Mouse (Mus musculus) c-Kit-positive CD71-positive TER-119-positive erythroid progenitor cells, embryonic 14.5 days (primary cell): Measurements from ENCODE around the gene Tmf1.
A peak's percentile ranks its signal among the peaks of the same experiment; 100 is the strongest.

ENCODE experiments used
- DNase-seq: peaks from one replicate; pipeline ENCODE4 v3.0.0-alpha.2; 2013; ENCODE audit warnings: low spot score

The Tmf1 gene

DNA sequence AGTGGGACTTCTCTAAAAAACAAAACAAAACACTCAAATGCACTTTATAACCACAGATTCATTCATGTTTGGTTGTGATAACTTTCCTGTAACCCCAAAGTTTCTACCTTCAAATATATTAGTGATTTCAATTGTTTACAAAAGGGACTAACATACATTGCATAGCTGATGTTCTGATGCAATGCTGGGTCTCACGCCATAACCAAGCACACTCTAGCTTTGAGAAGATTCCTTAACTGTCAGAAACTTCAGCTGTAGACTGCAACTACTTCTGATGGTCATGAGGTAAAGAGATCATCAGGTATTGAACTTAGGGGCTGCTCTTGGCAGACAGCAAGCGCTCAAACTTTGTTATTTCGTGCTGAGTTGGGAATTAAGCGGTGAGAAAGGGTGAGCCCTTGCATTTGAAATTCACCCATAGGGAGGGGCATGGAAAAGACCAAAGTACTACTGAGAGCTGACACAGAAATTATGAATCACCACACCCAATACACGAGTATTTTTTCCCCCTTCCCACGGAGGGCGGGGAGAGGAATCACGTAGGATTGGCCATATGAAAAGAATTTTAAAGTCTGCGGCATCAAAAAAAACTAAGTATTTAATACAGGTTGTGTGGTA is 25.4 kb upstream of the Tmf1 start:
- DNase-seq = peak; percentile 49

DNA sequence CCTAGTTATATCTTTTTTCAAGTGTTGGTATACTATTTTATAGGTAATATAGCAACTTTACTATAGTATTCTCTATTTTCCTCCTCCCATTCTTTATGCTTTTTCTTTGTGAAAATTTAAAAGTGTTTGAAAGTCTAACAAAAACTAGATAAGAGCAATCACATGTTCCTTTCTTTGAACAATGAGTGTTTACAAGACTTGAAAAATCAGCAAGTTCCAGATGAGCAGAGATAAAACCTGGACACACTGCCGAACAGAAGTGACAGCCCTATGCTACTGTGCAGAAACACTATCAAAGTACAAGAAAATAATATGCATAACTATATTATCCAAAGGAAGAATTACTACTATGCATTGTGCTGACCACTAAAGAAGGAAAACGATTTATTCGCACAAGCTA is 23.6 kb upstream of the Tmf1 start:
- DNase-seq = no peak

DNA sequence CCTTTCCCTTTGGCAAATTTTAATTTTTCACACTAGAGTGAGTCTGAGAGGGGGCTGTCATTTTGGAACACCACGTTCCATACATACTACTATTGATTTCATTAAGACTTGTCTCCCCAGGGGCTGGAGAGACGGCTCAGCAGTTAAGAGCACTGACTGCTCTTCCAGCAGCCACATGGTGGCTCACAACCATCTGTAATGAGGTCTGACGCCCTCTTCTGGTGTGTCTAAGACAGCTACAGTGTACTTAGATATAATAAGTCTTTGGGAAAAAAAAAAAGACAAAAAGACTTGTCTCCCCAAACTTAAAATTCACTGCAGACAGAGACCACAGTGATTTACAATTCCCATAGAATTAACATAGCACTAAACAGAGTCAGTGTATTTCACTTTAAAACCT is 21.5 kb upstream of the Tmf1 start:
- no peak for DNase-seq

DNA sequence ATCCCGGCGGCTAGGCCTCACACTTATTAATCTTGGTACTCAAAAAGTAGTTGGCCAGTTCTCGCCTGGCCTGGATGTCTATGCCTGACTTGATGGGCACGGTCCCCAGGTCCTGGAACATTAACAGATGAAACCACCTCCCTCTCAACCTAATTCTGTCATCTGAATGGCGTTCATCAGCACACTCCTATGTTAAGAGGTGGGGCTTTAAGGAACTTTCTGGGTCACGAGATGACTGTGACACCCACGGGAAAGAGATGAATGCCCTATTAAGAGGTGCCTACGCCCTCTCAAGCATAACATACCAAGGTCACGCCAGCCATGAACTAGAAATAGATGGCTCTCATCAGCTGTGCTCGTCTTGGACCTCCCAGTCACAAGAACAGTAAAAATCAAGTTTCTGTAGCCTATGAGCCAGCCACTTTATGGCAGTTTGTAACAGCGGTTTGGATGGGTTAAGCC is 476 bp upstream of the Tmf1 start:
- DNase-seq = peak; percentile 62

DNA sequence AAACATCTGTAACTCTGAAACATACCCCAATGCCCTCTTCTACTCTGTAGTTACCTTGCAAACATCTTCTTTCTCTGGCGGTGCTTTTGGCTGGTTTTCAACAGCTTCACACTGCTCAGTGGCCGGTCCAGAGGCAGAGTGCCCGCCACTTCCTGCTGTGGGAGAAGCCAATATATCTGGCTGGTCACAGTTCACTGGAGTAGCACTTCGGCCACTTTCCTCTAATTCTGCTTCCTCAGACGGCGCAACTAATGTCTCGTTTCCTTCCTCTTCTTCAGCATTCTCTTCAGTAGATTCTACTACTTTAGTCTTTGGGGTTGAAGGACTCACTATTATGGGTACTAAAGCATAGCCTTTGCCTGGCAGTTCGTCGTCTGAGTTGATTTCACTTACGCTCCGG is 3.2 kb downstream of the Tmf1 start:
- DNase-seq = no peak

DNA sequence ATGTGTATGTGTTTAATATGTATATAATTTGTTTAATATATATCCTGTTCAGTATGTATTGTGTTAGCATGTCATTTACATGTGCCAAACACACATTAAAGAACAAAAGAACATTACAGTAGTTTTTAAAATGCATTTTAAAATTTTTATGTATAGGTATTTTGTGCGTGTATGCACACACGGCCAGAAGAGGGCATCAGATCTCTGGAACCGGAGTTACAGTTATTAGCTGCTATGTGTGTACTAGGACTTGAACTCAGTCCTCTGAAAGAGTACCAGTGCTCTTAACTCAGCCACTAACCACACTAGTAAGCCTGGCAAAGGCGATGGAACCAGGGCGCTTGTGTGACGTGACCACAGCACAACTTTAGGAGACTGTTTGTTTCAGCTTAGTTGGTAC is 28.8 kb downstream of the Tmf1 start:
- peak; percentile 15 for DNase-seq

DNA sequence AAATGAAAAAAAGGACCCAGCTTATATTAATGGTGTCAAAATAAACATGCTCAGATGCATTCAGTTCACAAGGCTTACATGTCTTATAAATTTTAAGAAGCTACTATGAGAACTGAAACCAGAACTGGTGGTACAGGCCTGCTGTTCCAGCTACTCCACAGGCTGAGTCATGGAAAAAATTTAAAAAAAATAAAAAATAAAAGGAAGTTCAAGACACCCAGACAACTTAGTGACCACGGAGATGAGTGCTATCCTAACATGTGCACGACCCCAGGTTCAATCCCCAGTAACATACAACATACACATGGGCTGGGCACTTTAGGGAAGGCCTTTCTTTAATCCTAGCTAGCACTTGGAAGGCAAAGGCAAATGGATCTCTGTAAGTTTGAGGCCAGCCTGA is 29.2 kb downstream of the Tmf1 start:
- no peak for DNase-seq

DNA sequence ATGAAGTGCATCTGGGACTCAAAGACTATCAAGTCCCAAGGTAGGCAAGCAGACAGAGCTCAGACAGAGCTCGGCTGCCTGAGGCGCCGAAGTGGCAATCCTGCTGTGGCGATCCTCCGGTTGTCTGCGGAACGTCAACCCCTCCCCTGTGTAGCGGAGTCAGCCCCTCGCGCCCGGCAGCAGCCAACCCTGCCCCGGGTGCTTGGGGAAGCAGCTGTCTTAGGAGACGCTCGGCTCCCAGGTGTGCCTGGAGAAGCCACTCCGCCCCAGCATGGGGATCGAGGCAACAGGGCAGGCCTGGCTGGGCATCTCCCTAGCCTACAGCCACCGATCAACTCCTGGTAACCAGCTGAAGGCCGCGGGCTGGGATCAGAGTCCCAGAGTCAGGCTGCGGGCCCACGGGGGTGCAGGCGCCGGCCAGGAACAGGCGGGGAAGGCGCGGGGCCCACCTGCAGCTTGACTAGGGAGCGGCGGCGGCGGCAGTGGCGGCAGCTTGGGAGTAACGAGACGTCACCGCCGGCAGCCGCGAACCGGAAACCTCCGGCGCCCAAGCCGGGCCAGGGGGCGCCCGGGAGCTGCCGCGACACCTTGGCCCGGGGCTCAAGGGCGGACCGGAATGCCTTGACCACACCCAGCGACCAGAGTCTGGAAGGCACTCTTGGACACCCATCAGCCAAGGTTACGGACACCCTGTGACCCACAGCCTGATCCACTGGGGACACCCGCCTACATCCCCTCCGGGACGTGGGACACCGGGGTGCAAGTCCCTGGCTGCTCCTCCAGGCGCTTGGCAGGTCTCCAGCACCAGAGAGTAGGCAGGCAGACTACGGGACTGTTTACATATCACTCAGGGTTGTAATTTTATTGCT is 30.3 kb downstream of the Tmf1 start, which contains the start of gene Eogt:
Gene Eogt, minus strand, starts transcription at position 800 of the 869 bp plus-strand sequence.
- peak; percentile 67 for DNase-seq

DNA sequence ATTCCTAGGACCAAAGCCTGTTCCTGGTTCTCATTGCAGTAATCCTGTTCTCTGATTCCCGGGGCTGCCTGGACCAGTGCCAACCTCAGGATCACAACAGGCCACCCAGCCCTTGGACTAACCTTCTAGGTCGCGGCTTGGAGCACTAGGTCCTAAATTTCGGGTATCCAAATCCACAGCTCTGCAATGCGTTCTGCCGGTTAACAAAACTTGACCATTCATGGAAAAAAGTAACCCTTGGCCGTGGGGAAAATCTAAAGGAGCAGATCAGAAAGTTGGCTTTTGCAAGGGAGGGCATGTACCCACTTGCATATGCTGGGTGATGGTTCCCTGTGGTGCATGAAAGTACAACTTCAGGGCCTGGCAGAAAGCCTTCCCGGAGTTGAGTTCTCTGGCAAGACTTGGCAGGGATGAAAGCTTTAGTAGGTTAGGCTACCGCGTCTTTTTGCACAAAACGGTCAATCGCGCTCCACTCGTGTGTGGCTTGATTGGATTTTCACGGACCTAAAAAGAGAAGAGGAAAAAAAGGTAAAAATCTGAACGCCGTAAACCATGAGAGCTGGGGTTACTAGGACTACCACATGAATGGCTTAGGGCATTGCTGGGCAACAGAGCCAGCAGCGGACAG is 31.1 kb downstream of the Tmf1 start:
- DNase-seq = peak; percentile 10

DNA sequence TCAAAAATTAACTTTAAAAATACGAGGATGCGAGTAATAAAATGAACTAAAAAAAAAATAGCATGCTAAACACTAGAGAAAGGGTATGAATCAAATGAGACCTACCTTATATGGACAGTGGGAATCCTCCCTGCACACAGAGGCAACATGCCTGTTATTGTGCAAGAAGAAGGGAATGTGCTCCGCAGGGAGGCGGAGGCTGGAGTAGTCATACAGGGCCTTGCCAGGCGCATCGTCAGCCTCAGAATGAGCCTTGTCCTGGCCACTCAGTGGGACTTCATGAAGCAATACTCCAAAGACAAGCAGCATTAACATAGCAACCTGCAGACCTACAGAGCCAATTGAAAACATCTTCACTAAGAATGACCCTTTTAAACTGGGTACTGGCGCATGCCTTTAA is 33.8 kb downstream of the Tmf1 start:
- DNase-seq = no peak

DNA sequence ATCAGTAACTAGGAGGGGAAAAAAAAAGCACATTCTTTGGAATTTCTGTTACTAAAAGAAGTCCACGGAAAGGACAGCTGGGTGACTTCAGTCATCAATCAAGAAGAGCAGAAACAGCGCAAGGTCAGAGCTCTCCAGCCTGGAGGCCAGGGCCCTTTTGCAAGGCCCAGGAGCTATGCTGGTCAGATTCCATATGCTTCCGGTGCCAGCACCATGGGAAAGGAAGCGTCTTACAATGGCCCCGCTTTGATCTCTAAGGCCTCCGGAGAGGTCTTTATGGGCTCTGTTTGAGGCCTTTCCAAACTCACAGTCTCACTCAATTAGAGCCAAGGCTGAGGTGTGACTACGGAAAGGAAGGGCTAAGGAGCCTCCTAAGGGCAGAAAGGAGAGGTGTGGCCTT is 34.6 kb downstream of the Tmf1 start:
- no peak for DNase-seq

DNA sequence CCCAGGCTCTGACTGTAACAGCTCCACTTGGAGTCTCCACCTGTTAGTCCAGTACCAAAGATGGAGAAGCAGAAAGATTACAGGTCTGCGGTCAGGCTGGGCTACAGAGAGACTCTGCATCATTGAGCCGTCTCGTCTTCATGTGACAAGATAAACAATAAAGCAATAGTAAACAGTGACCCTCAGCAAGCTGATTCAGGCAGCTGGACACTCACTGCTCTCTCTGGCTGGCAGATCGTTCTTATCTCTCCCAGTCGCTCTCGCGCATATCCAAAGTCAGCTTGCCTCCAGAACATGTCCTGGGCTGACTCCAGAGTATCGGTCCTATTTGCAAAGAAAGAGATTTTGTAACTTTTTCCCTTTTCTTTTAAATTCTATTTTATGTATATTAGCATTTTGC is 36.3 kb downstream of the Tmf1 start:
- no peak for DNase-seq

DNA sequence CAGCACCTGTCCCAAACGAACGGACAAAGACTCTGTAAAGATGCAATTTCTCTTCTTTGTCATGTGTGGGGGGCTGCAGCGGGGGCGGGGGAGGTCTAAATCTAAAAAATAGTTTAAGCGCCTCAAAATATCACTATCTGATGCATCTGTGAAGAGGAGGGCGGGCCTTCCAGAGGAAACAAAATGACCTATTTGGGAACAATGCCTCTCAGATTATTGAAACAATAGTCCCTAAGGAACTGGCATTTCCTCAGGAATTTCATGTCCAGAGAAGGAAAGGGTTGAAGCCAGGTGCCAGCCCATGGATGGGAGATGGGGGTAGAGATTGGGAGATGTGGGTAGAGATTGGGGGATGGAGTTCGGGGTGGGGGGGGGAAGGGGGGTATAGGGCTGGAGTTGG is 37.1 kb downstream of the Tmf1 start:
- DNase-seq = no peak

DNA sequence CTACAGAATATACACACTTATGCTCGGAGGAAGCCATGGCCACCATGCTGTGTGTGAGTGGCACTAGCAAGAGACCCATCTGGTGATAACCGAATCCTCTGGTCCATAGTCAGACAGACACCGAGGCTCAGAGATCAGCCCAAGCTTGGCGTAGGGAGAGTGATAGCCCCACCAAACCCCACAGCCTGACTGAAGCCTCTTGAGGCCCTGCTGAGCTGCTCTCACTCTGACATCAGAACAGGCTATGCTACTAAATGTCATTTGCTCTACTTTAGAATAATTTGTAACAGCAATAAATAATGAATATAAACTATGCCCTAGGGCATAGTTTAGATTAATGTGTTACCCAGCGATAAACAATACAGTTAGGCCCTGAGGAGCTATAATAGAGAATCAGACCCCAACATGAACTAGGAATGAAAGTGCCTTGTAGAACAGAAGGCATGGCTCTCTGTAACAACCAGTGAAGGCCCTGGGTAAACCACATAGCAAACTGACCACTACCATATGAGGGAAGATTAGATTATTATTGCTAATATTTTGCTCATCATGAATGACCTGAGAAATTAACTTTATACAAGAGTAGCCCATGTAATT is 46.1 kb downstream of the Tmf1 start:
- DNase-seq = no peak

DNA sequence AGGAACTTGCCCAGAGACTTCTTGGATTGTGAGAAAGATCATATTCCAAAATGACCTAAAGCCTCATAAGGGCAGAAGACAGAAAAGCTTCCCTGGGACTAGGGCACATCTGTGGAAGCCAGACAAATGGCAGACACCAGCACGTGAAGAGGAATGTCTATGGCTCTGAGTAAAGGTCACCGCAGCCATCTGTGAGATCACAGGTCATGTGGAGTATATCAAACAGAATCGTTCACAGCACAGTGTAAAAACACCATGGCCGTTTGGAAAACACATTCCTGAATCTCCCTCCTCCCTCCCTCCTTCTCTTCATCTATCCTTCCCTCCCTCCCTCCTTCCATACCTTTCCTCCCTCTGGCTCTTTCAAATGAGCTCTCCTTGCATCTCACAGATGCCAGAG is 47.1 kb downstream of the Tmf1 start:
- no peak for DNase-seq

DNA sequence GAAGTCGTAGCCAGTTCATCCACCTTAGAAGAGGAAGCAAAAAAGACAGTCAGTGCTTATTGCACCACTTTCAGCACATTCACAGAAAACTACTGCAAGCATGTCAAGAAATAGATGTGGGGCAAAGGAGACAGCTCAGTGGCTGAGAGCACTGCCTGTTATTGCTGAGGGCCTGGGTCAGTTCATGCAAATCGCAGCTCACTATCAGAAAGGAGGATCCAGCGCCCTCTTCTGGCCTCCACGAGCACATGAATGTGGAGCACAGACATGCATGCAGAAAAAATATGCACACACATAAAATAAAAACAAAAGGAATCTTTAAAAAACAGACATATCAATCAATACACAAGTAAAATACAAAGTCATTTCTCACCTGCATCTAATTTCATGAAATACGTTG is 47.9 kb downstream of the Tmf1 start:
- DNase-seq = no peak

DNA sequence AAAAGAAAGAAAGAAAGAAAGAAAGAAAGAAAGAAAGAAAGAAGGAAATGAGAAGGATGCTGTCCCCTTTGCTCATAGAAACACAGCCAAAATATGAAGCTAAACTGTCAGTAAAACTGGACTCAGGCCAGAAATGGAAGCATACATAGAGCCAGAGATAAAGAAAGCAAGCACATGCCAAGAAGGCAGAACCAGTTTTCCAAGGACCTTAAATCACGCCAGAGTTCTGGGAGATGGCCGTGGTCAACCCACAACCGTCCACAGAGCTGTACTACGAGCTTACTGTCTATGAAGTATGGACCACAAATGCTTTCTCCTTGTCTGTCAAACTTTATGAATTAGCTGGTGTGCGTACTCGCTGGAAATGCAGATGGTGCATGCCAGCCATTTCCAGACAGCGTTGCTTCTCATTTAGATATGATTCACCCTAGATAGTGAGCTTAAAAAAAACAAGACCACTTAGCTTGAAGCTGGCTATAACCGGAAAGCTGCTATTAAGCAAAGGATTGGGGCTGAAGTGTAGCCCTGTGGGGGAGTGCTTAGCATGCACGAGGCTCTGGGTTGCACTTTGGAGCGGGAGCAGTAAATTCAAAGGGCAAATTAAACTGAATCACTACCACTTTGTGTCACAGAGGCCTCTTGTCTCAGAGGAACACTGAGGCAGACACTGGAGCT is 54.4 kb downstream of the Tmf1 start:
- no peak for DNase-seq

DNA sequence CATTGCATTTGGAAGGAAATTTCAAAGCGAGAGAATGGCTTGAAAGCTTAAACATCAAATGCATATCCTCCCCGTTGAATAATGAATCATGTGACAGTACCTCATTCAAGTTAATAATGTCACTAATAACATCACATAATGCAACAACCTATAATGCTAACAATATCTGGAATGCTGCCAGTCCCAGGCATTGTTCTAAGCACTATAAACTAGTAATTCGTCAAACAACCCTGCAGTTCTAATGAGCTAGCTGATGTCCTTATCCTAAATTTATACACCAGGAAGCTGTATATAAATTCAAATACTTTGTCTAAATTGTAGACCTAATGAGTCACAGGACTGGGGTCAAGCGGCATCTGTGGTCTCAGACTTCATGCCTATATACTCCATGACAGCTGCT is 58.0 kb downstream of the Tmf1 start:
- no peak for DNase-seq

DNA sequence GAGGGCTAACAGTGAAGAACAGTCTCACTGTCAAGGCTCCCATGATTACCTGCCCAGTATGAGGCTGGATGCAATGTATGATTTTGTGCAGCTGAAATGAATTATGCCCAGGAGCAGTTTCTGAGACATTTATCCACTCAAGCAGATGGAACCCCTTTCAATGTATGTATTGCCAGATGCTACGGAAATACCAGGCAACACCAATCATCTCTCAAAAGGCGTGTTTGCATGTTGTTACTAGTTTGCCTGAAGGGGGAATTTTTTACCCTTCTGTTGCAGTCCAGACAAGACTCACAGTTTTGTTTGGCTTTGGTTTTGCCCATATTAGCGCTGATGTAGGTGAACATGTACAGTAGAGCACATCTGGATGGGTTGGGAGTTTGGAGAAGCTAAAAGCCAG is 60.6 kb downstream of the Tmf1 start:
- DNase-seq = no peak

DNA sequence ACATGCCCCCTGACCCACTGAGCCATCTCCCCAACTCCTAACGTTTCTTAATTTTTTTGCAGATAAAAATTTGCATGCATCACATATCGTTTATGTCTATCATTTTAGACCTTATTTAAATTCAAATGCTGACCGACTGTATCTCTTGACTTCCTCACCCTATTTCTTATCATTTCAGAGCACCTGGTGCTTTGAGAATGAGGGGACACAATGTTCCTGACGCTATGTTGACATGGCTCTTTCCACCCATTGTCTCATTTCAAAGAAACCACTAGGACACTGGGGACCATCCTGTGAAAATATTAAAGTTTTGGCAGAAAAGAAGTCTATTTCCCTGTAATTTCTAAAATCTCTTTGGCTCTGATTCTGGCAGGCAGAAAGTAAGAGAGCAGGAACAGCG is 62.0 kb downstream of the Tmf1 start:
- DNase-seq = no peak

DNA sequence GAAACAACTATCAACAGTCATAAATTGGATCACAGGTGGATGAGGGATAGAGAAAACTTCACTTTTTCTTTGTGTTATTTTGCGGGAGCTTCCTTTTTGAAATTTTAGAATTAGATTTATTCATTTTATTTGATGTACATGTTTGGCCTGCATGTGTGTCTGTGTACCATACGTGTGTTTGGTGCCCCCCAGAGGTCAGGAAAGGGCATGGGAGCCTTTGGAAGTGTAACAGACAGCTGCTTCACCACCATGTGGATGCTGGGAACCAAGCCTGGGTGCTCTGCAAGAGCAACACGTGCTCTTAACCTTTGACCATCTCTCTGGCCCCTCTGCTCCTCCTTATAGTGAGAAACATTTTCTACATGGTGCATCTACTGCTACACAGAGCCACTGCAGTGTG is 64.1 kb downstream of the Tmf1 start:
- DNase-seq = no peak

DNA sequence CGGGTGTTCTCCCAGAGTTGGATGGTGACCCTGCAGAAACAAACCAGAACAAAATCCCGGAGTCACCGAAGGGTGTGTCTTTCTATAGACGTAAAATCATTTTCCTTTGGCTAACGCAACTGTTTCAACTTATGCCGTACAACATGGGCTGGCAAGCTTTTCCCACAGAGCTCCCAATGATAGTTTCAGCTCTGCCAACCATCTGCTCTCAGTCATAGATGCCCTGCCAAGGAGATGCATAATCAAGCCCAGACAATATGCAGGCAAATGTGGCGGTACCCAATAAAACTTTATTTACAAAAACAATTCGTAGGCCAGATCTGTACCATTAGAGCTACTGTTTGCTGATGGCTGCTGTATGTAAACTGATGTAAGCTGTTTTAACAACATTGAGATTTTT is 66.7 kb downstream of the Tmf1 start:
- DNase-seq = no peak
